Mouse (Mus musculus): ENCODE measurements around the gene Parl. TPM values are rescaled to one million over a fixed set of nuclear protein-coding genes. Genes with fewer than 3 reads are reported as not detected.

Gene Parl
- polyA plus RNA-seq, 1 experiment from 2014 or later, result 74.6 TPM

- H3K9me3 ChIP-seq (replicated peaks), result no peaks in the 10 kb centered on the region
- WGBS, result 80% methylated on average over 4 of the region's 4 CpGs
- no peak for ATAC-seq (ENCODE audit: insufficient number of reproducible peaks, low FRiP score)
These were observed 64.8 kb downstream of the Parl start for GRCm38 (mm10) chr16:20237426-20237825.

GRCm38 (mm10) chr16:20234406-20234805, 67.8 kb downstream of the Parl start:
- 63% methylated on average over 4 of the region's 4 CpGs for WGBS

More at GRCm38 (mm10) chr16:20237426-20237825, 64.8 kb downstream of the Parl start:
- no peak overlapping the region for H3K4me3 ChIP-seq
- H3K4me1 ChIP-seq (replicated peaks), result no peaks in the 10 kb centered on the region; the same call in 1 of the 2 replicates
- peaks cover 18% of the 10 kb centered on the region; the same call in 1 of the 2 replicates for H3K36me3 ChIP-seq
- no peak overlapping the region for H3K9ac ChIP-seq
- H3K27me3 ChIP-seq (replicated peaks), result no peaks in the 10 kb centered on the region
- no peak overlapping the region for H3K27ac ChIP-seq (ENCODE audit: poor library complexity, severe bottlenecking)
- H3K4me2 ChIP-seq, result no peak overlapping the region

More at GRCm38 (mm10) chr16:20234406-20234805, 67.8 kb downstream of the Parl start:
- no peak overlapping the region for H3K27ac ChIP-seq (ENCODE audit: poor library complexity, severe bottlenecking)
- no peaks in the 10 kb centered on the region for H3K4me1 ChIP-seq (replicated peaks)
- no peak overlapping the region for H3K9ac ChIP-seq
- no peak for ATAC-seq (ENCODE audit: insufficient number of reproducible peaks, low FRiP score)
- no peaks in the 10 kb centered on the region for H3K27me3 ChIP-seq (replicated peaks)
- H3K4me2 ChIP-seq, result no peak overlapping the region
- H3K9me3 ChIP-seq (replicated peaks), result no peaks in the 10 kb centered on the region
- H3K4me3 ChIP-seq, result no peak overlapping the region
- peaks cover 43% of the 10 kb centered on the region for H3K36me3 ChIP-seq

Other genes starting within 250 kb of the Parl start
- 48.9 and 49.7 TPM in 2 replicates for gene Klhl24, start 204.8 kb downstream of the Parl start, polyA plus RNA-seq (2016; fragmentation: Nextera tagmentation; extraction: Ambion mirVana)
- 33.3 and 33.5 TPM in 2 replicates for gene Yeats2, start 161.3 kb downstream of the Parl start, polyA plus RNA-seq (2016; fragmentation: Nextera tagmentation; extraction: Ambion mirVana)
- gene Map6d1, start 61.0 kb downstream of the Parl start, polyA plus RNA-seq (2016; fragmentation: Nextera tagmentation; extraction: Ambion mirVana), result 1.3 TPM in 2 replicates
- gene Cyp2ab1, start 23.0 kb upstream of the Parl start, polyA plus RNA-seq (2016; fragmentation: Nextera tagmentation; extraction: Ambion mirVana), result not detected in 2 replicates
- 86.0 and 94.9 TPM in 2 replicates for gene Abcc5, start 124.0 kb upstream of the Parl start, polyA plus RNA-seq (2016; fragmentation: Nextera tagmentation; extraction: Ambion mirVana)
- gene Eif2b5, start 196.4 kb upstream of the Parl start, polyA plus RNA-seq (2016; fragmentation: Nextera tagmentation; extraction: Ambion mirVana), result 89.6 and 94.4 TPM in 2 replicates
- 31.1 and 34.1 TPM in 2 replicates for gene Dvl3, start 214.6 kb upstream of the Parl start, polyA plus RNA-seq (2016; fragmentation: Nextera tagmentation; extraction: Ambion mirVana)
- 487 and 490 TPM in 2 replicates for gene Ap2m1, start 233.1 kb upstream of the Parl start, polyA plus RNA-seq (2016; fragmentation: Nextera tagmentation; extraction: Ambion mirVana)
- 55.2 and 55.4 TPM in 2 replicates for gene Abcf3, start 246.2 kb upstream of the Parl start, polyA plus RNA-seq (2016; fragmentation: Nextera tagmentation; extraction: Ambion mirVana)

Data from heart, embryonic 12.5 days (tissue).